Mouse (Mus musculus): ENCODE measurements around the gene Cdc37l1. TPM values are rescaled to one million over a fixed set of nuclear protein-coding genes. Genes with fewer than 3 reads are reported as not detected.
"Not testable (repeated sequence)": the region's sequence is repeated elsewhere in the genome, so short reads cannot be mapped to it uniquely, and the experiment has no call there.

Gene Cdc37l1
- polyA plus RNA-seq, 1 experiment from 2014 or later, result 62.3 TPM

DNA sequence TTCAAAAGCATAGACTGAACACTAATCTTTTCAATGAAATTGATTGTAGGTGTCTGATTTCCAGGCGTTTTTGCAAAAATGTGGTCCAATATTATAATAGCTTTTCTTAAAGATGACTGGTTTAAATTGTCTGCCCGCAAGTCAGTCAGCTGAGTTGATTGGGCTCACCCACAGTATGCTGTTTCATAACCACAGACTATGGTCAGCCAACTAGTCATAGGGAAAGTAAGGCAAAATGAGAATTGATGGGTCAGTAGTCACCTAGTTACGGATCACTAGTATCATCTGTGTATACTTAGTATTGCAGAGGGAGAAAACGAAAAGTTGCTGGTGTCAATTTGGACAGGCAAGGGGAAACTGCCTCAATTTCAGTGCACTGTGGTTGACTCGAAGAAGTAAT, 1.2 kb downstream of the Cdc37l1 start:
- ATAC-seq (ENCODE audit: low FRiP score, low TSS enrichment), result no peak
- Histone ChIP-seq H3K4me3 (replicated peaks; ENCODE audit: low read depth, low read length) (peak overlapping the region; percentile 92), H3K27me3 (ENCODE audit: control insufficient read depth, insufficient read depth, low read length) (no peaks in the 10 kb centered on the region), H3K9ac (replicated peaks; ENCODE audit: low read length) (peak overlapping the region; percentile 91), H3K4me2 (ENCODE audit: low read length) (peak overlapping the region; percentile 67), H3K36me3 (ENCODE audit: control insufficient read depth, insufficient read depth, low read length) (peaks cover 26% of the 10 kb centered on the region), H3K27ac (replicated peaks; ENCODE audit: low read depth, low read length) (peak overlapping the region; percentile 86), H3K9me3 (ENCODE audit: control insufficient read depth, low read length) (no peaks in the 10 kb centered on the region), H3K4me1 (ENCODE audit: control insufficient read depth, insufficient read depth, low read length) (peaks cover 12% of the 10 kb centered on the region)
- DNase-seq, result no peak
- 77% methylated on average over 5 of the region's 5 CpGs for WGBS

DNA sequence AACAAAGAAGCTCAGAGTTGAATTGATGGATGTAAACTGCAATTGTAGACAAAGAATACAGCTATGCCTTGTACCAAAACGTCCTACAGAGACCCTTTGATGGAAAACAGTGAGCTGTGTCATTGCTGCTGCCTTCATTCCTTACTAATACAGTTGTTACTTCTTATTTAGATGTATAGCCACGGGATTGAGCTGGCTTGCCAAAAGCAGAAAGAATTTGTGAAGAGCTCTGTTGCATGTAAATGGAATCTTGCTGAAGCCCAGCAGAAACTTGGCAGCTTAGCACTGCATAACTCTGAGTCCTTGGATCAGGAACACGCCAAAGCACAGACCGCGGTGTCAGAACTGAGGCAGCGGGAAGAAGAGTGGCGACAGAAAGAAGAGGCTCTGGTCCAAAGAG, 4.7 kb downstream of the Cdc37l1 start:
- Histone ChIP-seq H3K36me3 (ENCODE audit: control insufficient read depth, insufficient read depth, low read length) (peaks cover 39% of the 10 kb centered on the region), H3K4me1 (ENCODE audit: control insufficient read depth, insufficient read depth, low read length) (peaks cover 9% of the 10 kb centered on the region), H3K27me3 (ENCODE audit: control insufficient read depth, insufficient read depth, low read length) (no peaks in the 10 kb centered on the region), H3K4me3 (replicated peaks; ENCODE audit: low read depth, low read length) (no peak overlapping the region), H3K27ac (replicated peaks; ENCODE audit: low read depth, low read length) (no peak overlapping the region), H3K4me2 (ENCODE audit: low read length) (no peak overlapping the region), H3K9ac (replicated peaks; ENCODE audit: low read length) (no peak overlapping the region), H3K9me3 (ENCODE audit: control insufficient read depth, low read length) (no peaks in the 10 kb centered on the region)
- WGBS, result 60% methylated on average over 7 of the region's 7 CpGs
- DNase-seq (peak; percentile 56), ATAC-seq (ENCODE audit: low FRiP score, low TSS enrichment) (no peak; the same call in 1 of the 2 replicates)

DNA sequence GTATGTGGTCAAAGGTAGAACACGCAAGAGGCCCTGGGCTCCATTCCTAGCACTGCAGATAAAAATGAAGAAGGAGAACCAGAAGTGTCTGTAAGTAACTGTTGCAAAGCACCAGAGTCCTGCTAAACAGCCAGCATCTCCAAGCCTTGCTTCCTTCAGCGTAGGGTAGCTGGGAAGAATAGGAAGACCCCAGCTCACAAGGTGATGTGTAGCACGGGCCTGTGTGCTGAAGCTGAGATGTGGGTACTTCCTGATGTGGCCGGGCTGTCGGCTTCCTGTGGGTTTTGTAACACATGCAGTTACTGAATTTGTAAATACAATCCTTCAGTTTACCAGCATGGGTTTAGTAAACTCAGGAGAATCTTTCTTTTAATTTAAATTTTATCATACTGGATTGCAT, 5.2 kb downstream of the Cdc37l1 start:
- no peak for ATAC-seq (ENCODE audit: low FRiP score, low TSS enrichment)
- H3K4me3 ChIP-seq (replicated peaks; ENCODE audit: low read depth, low read length), result no peak overlapping the region
- H3K27ac ChIP-seq (replicated peaks; ENCODE audit: low read depth, low read length), result no peak overlapping the region
- DNase-seq, result no peak
- no peaks in the 10 kb centered on the region for H3K9me3 ChIP-seq (ENCODE audit: control insufficient read depth, low read length)
- H3K36me3 ChIP-seq (ENCODE audit: control insufficient read depth, insufficient read depth, low read length), result peaks cover 44% of the 10 kb centered on the region
- peaks cover 9% of the 10 kb centered on the region for H3K4me1 ChIP-seq (ENCODE audit: control insufficient read depth, insufficient read depth, low read length)
- H3K27me3 ChIP-seq (ENCODE audit: control insufficient read depth, insufficient read depth, low read length), result no peaks in the 10 kb centered on the region
- H3K4me2 ChIP-seq (ENCODE audit: low read length), result no peak overlapping the region
- H3K9ac ChIP-seq (replicated peaks; ENCODE audit: low read length), result no peak overlapping the region
- 94% methylated on average over 5 of the region's 5 CpGs for WGBS

- no peak overlapping the region for H3K9ac ChIP-seq (replicated peaks; ENCODE audit: low read length)
- no peak overlapping the region for H3K27ac ChIP-seq (replicated peaks; ENCODE audit: low read depth, low read length)
- no peaks in the 10 kb centered on the region for H3K9me3 ChIP-seq (ENCODE audit: control insufficient read depth, low read length)
- H3K4me2 ChIP-seq (ENCODE audit: low read length), result no peak overlapping the region
- ATAC-seq (ENCODE audit: low FRiP score, low TSS enrichment) (no peak), DNase-seq (no peak)
- H3K4me1 ChIP-seq (ENCODE audit: control insufficient read depth, insufficient read depth, low read length), result no peaks in the 10 kb centered on the region
- no peaks in the 10 kb centered on the region for H3K27me3 ChIP-seq (ENCODE audit: control insufficient read depth, insufficient read depth, low read length)
- 94% methylated on average over 4 of the region's 4 CpGs for WGBS
- H3K4me3 ChIP-seq (replicated peaks; ENCODE audit: low read depth, low read length), result no peak overlapping the region
- peaks cover 65% of the 10 kb centered on the region for H3K36me3 ChIP-seq (ENCODE audit: control insufficient read depth, insufficient read depth, low read length)
Observed at GRCm38 (mm10) chr19:28997976-28998630, 8.0 kb downstream of the Cdc37l1 start.

DNA sequence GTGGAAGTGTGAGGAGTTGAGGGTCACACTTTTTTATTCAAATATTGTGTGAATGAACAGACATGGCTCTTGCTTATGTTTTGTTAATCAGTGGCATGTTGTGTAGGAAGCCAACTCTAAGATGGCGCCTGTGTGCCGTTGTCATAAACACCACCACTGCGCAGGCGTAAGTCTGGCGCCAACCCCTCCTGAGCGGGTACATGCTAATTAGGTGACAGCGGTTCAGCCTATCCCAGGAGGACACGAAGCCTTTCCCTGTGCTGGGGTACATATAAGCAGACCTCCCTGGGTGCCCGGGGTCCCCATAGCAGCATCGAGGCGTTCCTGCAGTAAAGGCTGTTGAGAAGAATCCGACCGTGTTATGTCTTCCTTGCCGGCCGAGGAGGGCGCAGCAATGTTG, 10.2 kb downstream of the Cdc37l1 start:
- not testable (repeated sequence) for H3K27ac ChIP-seq (replicated peaks; ENCODE audit: low read depth, low read length); DNase-seq; H3K27me3 ChIP-seq (ENCODE audit: control insufficient read depth, insufficient read depth, low read length); H3K4me1 ChIP-seq (ENCODE audit: control insufficient read depth, insufficient read depth, low read length); H3K9me3 ChIP-seq (ENCODE audit: control insufficient read depth, low read length); H3K4me2 ChIP-seq (ENCODE audit: low read length); ATAC-seq (ENCODE audit: low FRiP score, low TSS enrichment); H3K9ac ChIP-seq (replicated peaks; ENCODE audit: low read length); H3K4me3 ChIP-seq (replicated peaks; ENCODE audit: low read depth, low read length)
- WGBS, result 98% methylated on average over 16 of the region's 16 CpGs
- peaks cover 50% of the 10 kb centered on the region for H3K36me3 ChIP-seq (ENCODE audit: control insufficient read depth, insufficient read depth, low read length)

DNA sequence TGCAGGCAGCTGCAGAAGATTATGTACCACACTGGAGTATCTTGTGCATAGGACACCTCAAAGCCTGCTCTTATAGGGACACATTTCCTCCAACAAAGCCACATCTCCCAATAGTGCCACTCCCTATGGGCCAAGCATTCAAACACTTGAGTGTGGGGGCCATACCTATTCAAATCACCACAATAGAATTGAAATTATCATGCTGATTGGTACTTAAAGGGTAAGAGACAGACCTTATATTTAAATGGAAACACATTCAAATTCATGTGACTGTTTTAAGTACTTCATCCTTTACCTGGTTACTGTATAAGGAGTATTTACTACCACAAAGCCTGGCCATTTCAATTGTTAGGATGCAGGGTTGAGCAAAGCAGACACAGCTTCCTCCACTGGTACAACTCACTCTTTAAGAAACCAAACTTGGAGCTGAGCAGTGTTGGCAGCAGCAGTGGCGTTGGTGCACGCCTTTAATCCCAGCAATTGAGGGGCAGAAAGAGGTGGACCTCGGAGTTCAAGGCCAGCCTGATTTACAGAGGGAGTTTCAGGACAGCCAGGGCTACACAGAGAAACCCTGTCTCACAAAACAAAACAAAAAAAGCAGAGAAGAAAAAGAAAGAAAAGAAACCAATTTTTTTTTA, 18.0 kb downstream of the Cdc37l1 start:
- H3K9me3 ChIP-seq (ENCODE audit: control insufficient read depth, low read length), result no peaks in the 10 kb centered on the region
- no peak overlapping the region for H3K4me2 ChIP-seq (ENCODE audit: low read length)
- ATAC-seq (ENCODE audit: low FRiP score, low TSS enrichment) (no peak), DNase-seq (no peak)
- H3K27ac ChIP-seq (replicated peaks; ENCODE audit: low read depth, low read length), result no peak overlapping the region
- no peak overlapping the region for H3K9ac ChIP-seq (replicated peaks; ENCODE audit: low read length)
- no peak overlapping the region for H3K4me3 ChIP-seq (replicated peaks; ENCODE audit: low read depth, low read length)
- 90% methylated on average over 3 of the region's 3 CpGs for WGBS
- H3K4me1 ChIP-seq (ENCODE audit: control insufficient read depth, insufficient read depth, low read length), result no peaks in the 10 kb centered on the region
- H3K27me3 ChIP-seq (ENCODE audit: control insufficient read depth, insufficient read depth, low read length), result no peaks in the 10 kb centered on the region
- peaks cover 52% of the 10 kb centered on the region for H3K36me3 ChIP-seq (ENCODE audit: control insufficient read depth, insufficient read depth, low read length)

- Histone ChIP-seq H3K4me2 (ENCODE audit: low read length) (no peak overlapping the region), H3K27me3 (ENCODE audit: control insufficient read depth, insufficient read depth, low read length) (no peaks in the 10 kb centered on the region), H3K9ac (replicated peaks; ENCODE audit: low read length) (no peak overlapping the region), H3K27ac (replicated peaks; ENCODE audit: low read depth, low read length) (no peak overlapping the region), H3K4me3 (replicated peaks; ENCODE audit: low read depth, low read length) (no peak overlapping the region), H3K4me1 (ENCODE audit: control insufficient read depth, insufficient read depth, low read length) (no peaks in the 10 kb centered on the region), H3K36me3 (ENCODE audit: control insufficient read depth, insufficient read depth, low read length) (peaks cover 58% of the 10 kb centered on the region), H3K9me3 (ENCODE audit: control insufficient read depth, low read length) (no peaks in the 10 kb centered on the region)
- ATAC-seq (ENCODE audit: low FRiP score, low TSS enrichment) (no peak), DNase-seq (no peak)
- WGBS, result 92% methylated on average over 11 of the region's 11 CpGs
Observed at GRCm38 (mm10) chr19:29009046-29009445, 18.9 kb downstream of the Cdc37l1 start.

GRCm38 (mm10) chr19:29011355-29011990, 21.3 kb downstream of the Cdc37l1 start:
- Histone ChIP-seq H3K4me3 (replicated peaks; ENCODE audit: low read depth, low read length) (no peak overlapping the region), H3K4me2 (ENCODE audit: low read length) (no peak overlapping the region), H3K27ac (replicated peaks; ENCODE audit: low read depth, low read length) (no peak overlapping the region), H3K9ac (replicated peaks; ENCODE audit: low read length) (no peak overlapping the region), H3K27me3 (ENCODE audit: control insufficient read depth, insufficient read depth, low read length) (no peaks in the 10 kb centered on the region), H3K9me3 (ENCODE audit: control insufficient read depth, low read length) (no peaks in the 10 kb centered on the region), H3K4me1 (ENCODE audit: control insufficient read depth, insufficient read depth, low read length) (no peaks in the 10 kb centered on the region), H3K36me3 (ENCODE audit: control insufficient read depth, insufficient read depth, low read length) (peaks cover 74% of the 10 kb centered on the region)
- DNase-seq (no peak), ATAC-seq (ENCODE audit: low FRiP score, low TSS enrichment) (no peak)
- 91% methylated on average over 12 of the region's 12 CpGs for WGBS
